Mouse (Mus musculus) thymus, postnatal 4 days (tissue): ENCODE data around the gene Cux2.

ENCODE experiments used
- DNase-seq: peaks from one replicate; pipeline ENCODE4 v3.0.0; 2021

Cux2 gene

GRCm38 (mm10) chr5:122059060-122060017, 9.4 kb upstream of the Cux2 start:
- DNase-seq = peak; percentile 65

GRCm38 (mm10) chr5:122057622-122058021, 7.7 kb upstream of the Cux2 start:
- peak; percentile 54 for DNase-seq

GRCm38 (mm10) chr5:122056557-122056956, 6.7 kb upstream of the Cux2 start:
- DNase-seq = no peak

DNA sequence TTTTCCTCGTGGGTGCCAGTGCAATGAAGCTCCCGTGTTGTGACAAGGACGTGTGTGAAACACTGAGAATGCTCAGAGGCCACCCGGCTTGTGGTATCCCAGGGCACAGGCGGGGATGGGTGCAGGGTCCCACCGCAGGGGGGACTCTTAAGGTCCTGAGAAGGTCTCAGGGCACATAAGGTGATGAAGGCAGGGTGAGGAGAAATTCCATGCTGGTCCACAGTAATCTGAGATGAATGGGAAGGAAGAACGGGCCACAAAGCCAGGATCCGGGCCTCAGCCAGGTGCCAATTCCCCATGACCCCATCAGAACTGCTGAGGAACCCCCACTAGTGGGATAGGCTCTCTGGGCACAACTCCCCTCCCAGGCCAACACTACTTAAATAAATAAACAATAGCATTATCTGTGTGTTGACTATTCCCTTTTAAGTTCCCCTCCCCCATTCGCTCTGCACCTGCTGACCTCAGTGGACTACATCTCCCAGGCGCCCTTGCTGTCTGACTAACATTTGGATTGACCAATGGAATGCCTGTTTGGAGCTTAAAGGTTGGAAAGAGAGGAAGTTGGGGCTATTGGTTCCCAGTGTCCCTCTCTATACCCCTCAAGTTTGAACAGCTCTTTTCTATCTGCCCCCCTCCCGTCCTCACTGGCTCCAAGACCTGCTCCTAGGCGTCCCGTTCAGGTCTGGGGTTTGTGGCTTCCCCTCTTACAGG, 4.4 kb upstream of the Cux2 start:
- DNase-seq = peak; percentile 28

DNA sequence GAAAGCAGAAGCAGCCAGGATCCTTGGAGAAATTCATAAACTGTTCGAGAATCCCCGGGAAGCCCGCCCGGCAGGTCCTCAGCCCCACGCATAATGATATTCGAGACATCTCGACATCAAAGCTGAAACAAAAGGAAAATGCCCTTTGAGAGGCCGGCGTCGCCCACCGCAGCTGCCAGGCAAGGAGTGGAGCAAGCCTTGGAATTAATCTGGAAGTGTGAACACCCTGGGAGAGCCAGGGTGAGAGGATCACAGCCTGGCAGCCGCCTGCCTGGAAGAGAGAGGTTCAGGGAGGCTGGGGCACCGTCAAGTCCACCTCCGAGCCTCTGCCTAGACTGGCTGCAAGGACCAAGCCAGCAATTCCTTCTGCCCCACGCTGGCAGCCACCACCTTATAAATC, 3.7 kb upstream of the Cux2 start:
- DNase-seq = no peak

GRCm38 (mm10) chr5:122050832-122051105, 867 bp upstream of the Cux2 start:
- no peak for DNase-seq

DNA sequence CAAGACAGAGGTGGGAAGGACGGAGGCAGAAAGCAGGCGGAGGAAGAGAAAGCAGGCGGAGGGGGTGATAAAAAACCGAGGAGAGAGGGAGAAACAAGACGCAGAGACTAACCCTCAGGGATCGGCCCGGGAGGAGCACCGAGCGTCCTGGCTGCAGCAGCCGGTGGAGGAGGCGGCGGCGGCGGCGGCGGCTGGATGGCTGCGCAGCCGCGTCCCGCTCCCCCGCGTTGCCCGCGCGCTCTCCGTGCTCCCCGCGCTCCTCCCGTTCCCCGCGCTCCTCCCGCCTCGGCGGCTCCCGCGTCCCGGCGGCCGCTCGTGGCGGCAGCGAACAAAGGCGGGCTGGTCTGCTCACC, 262 bp downstream of the Cux2 start:
- peak; percentile 64 for DNase-seq

DNA sequence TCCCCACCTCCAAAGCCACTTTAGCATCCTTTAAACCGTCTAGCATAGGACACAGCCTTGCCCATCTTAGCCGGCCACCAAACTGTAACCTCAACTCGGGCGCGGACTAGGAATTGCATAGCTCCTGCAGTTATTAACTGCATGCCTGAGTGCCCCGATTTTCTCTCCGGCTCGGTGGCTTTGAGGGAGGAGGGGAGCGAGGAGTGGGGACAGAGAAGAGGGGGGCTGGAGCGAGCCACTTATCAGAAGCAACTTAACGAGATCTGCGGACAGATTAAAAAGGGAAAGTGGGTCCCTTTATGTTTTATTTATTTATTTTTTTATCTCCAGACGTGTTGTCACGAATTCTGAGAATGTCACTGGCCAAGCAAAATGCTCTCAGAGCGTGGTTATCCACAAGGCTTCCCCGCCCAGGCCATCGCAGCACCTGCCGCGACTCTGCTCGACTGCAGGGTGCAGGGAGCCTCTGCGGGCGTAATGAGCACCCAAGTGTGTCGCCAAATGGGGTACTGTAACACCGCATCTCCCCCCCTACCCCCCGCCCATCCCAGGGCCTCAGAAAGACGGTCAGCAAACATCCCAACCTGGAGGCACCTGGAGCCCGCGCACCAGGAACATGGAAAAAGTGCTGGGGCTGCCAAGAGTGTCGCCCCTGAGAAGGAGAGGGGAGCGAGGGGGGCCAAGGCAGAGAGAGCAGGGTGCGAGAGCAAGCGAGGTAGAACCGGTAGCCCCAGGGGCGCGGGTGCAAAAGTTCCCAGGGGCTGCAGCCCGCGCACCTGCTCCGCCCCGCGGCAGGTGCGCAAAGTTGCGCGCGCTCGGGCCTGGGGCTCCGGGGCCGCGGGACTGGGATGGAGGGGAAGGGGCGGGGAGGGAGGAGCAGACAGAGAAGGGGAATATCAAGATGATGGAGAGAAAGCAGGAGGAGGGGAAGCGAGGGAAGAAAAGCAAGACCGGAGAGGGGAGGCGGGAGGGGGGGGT, 927 bp downstream of the Cux2 start:
- peak; percentile 27 for DNase-seq

DNA sequence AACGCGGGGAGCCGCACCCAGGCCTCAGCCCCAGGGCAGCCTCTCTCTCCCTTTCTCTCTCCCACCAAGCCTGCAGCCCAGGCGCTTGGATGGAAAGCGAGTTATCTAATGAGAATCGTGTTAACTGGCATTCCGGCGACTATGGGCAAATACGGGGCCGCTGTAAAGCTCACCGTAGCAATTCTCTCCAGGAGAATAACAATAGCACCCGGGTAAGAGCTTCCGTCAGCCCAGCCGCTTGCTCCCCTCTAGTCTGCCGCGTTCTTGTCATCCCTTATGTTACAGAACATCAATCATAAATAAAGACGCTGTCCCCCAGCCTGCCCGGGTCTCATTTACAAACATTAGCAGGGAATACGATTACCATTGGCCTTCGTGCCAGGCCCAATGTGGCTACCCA, 1.6 kb downstream of the Cux2 start:
- DNase-seq = no peak

GRCm38 (mm10) chr5:122047791-122048190, 2.1 kb downstream of the Cux2 start:
- DNase-seq = no peak

DNA sequence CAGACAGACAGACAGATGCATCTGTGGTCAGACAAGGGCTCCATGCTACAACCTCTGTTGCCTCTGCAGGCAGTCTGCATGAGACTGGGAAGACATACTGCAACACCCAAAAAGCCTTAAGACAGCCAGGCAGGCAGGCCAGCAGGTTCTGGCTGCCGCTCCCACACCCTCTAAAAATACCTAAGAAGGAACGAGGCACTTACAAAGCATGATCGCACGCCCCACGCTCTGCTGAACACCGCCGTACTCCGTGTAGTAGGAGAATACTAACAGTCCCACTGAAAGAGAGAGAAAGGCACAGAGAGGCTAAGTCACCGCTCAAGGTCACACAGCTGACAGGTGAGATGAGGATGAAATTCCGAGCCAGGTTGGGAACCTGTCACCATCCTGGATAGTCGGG, 6.3 kb downstream of the Cux2 start:
- DNase-seq = no peak

GRCm38 (mm10) chr5:122035278-122035677, 14.6 kb downstream of the Cux2 start:
- no peak for DNase-seq

- no peak for DNase-seq
Observed at GRCm38 (mm10) chr5:122033167-122033478, 16.8 kb downstream of the Cux2 start.

- no peak for DNase-seq
Observed at GRCm38 (mm10) chr5:122032471-122033166, 17.3 kb downstream of the Cux2 start.

DNA sequence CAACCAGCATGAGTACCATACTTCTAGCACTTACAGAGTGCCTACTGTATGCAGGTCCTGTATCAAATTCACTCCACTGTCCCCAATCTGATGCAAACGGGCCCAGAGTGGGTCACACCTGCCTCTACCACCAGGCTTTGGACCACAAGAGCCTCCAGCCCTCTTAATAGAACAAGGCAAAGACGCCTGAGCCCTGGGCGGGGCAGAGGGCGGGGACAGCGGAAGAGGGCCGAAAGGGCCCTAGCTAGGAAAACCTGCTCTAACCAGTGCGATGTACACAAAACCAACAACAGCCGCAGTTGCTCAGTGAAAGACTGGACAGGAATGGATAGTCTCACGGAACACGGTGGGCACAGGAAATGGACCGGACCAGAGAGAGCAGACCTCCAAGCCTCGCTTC, 18.8 kb downstream of the Cux2 start:
- no peak for DNase-seq

DNA sequence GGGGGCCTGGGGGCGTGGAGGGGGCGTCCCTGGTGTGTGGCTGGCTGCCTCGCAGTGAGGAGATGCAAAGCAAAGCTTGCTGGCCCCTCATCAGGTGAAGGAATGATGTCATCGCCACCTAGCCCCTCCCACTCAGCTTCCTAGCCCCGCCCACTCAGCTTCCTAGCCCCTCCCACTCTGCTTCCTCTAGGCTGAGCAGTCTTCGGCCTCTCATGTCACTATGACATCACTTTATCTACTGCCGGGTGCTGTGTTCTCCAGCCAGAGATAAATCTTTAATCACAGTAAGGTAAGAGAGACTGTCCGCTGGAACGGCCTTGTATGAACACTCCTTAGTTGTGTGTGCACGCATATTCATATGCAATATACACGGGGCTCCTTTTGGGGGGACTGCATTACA, 19.3 kb downstream of the Cux2 start:
- peak; percentile 46 for DNase-seq

- no peak for DNase-seq
Observed at GRCm38 (mm10) chr5:122026771-122027170, 23.1 kb downstream of the Cux2 start.

DNA sequence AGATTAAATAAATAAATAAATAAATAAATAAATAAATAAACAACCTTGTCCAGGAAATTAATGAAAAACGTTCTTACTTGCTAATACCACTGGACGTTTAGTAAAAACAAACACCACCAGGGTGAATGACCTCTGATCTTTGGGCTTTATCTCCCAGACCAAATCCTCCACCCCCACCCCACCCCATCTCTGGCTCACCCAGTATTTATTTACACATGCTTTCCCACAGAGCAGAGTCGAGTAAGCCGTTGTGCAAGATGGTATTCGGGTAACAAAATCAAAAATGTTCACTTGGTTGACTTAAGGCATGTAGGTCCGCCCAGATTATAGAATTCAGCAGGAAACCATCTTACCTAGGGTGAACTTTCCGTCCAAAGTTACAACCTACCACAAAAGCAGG, 23.6 kb downstream of the Cux2 start:
- no peak for DNase-seq

DNA sequence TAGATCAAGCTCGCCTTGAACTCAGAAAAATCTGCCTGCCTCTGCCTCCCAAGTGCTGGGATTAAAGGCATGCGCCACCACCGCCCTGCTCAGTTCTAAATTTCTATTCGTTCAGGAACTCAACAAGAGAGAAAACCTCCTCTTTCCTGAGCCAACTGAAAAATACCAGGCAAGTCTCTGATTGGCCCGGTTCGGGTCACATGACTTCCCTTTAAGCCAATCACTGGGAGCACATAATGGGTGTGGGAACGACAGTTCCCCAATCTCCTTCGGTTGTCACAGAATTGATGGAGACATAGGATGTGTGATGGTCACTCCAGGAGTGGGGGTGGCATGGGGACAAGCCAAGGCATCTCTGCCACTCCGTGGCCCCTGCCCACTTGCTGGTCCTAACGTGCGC, 24.8 kb downstream of the Cux2 start:
- DNase-seq = no peak

DNA sequence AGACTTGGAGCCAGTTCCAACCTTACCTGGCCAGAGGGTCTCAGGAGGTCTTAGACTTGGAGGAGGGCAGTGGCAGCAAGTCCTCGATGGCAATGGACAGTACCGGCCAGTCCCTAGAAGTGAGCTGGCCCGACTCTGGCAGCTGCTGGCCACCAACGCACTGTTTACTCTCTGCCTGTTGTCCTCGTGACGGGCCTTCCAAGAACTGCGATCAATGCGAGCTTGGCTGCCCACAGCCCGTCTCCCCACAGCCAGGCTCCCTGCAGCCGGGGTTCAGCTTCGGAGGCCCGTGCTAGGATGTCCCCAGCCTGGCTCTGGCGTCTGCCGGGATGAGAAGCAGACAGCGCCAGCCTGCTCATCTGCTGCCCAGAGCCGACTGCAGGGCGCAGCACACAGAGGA, 30.6 kb downstream of the Cux2 start:
- DNase-seq = no peak

DNA sequence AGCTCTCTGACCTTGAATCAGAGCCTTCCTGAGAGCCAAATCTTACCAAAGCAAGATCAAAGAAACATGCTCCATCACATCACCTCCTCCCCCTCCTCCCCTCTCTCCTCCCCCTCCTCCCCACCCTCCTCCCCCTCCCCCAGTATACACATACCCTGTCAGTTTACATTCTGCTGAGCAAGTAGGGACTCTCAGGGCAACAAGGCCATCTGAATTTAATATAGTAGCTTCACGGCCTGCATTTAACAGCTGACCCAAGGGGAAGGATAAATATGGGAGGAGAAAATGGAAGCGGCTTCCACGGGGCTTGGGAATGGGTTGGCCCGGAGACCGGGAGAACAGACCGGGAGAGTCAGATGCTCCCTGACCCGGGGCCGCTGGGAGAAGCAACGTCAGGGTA, 32.1 kb downstream of the Cux2 start:
- no peak for DNase-seq

GRCm38 (mm10) chr5:122017269-122017668, 32.6 kb downstream of the Cux2 start:
- no peak for DNase-seq

GRCm38 (mm10) chr5:122016744-122017143, 33.2 kb downstream of the Cux2 start:
- DNase-seq = no peak
